Mouse (Mus musculus): ENCODE results near the gene Gm17542.
"Not testable (repeated sequence)": the region's sequence is repeated elsewhere in the genome, so short reads cannot be mapped to it uniquely, and the experiment has no call there.

Gm17542 gene

GRCm38 (mm10) chr10:58718110-58718509 is at the start of gene Gm17542:
TSS of gene Gm17542 (minus strand) at chr10:58718210.
- DNase-seq (ENCODE audit: low spot score in 2 of 2), result not testable (repeated sequence)

DNA sequence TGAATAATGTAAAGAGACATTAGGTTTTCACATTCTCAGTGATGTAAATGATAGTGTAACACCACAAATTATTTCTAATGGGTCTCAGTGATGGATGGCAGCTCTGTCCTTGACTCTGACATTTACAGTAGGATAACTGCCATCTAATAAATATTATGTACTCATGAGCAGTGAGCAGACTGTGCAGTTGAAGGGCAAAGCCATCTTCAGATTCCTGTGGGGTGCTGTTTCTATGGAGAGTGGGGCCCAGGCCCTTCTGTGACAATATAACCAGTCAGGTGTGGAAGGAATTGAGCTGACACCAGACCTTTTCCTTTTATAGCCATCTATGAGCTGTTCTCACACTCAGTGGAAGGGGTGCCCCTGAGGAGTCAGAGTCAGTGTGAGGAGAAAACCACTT is 21.8 kb upstream of the Gm17542 start:
- no peak for DNase-seq (ENCODE audit: low spot score in 2 of 2)

GRCm38 (mm10) chr10:58738152-58738551 is 20.1 kb upstream of the Gm17542 start:
- DNase-seq (ENCODE audit: low spot score in 2 of 2), result no peak

GRCm38 (mm10) chr10:58714789-58715148 is 3.2 kb downstream of the Gm17542 start:
- no peak for DNase-seq (ENCODE audit: low spot score in 2 of 2)

- no peak for DNase-seq (ENCODE audit: low spot score in 2 of 2)
Observed at GRCm38 (mm10) chr10:58713855-58714788, 3.9 kb downstream of the Gm17542 start.

- DNase-seq (ENCODE audit: low spot score in 2 of 2), result no peak
Observed at GRCm38 (mm10) chr10:58713225-58713624, 4.8 kb downstream of the Gm17542 start.

DNA sequence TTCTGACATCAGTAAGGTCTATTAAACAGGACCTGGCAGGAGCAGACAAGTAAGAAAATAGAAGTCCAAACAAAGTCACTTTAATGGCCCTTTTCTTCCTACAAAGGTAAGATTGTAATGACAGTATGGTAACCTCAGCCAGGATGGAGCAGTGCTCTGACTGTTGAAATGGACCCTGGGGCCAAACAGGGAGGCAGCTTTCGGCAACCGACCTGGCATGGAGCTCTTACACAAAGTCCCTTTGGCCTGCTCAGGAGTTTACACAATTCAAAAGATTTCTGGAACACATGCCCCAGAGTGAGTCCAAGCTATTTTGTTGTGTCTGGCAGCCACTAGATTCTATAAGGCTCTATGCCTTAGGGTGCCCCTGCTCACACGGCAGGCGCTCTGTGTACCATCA is 9.0 kb downstream of the Gm17542 start:
- no peak for DNase-seq (ENCODE audit: low spot score in 2 of 2)

GRCm38 (mm10) chr10:58700578-58700977 is 17.4 kb downstream of the Gm17542 start:
- DNase-seq (ENCODE audit: low spot score in 2 of 2), result no peak

- DNase-seq (ENCODE audit: low spot score in 2 of 2), result no peak
Observed at GRCm38 (mm10) chr10:58700160-58700559, 17.9 kb downstream of the Gm17542 start.

GRCm38 (mm10) chr10:58698955-58699354 is 19.1 kb downstream of the Gm17542 start:
- DNase-seq (ENCODE audit: low spot score in 2 of 2), result no peak

DNA sequence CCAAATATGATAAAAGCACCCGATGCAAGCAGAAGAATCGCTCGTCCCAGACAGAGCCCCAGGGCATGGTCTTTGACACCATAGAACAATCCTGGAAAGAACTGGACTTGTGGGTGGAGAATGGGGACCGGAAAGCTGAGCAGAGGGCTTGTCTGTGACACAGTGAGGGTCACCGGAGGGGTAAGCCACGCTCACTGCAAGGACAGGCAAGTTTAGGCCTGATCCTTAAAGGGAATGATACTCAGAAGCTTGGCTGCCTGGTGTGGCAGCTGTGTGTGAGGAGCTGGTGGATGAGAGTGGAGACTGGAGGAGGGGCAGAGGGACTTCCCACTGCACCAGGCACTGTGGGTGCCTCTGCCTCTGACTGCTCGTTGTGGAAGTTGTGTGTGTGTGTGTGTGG is 27.0 kb downstream of the Gm17542 start:
- peak in 1 of 2 experiments; percentile 25 for DNase-seq (ENCODE audit: low spot score in 2 of 2)

DNA sequence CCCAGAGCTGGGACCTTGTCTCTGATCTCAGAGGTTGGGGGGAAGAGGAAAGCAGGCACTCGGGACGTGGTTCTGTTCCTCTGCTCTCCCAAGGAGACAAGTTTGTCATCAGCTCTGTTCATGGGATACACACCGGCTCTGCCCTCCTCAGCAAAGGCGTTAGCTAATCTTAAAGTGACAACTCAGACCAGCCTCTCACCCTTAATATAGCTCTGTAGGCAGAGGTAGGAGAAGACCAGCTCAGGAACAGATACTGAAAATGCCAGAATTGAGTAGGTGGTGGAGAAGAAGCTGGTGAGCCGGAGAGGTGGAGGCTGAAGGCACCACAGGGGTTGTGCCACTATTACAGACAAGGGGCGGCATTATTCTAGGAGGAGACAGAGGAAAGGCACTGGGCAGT is 38.7 kb downstream of the Gm17542 start:
- no peak for DNase-seq (ENCODE audit: low spot score in 2 of 2)

DNA sequence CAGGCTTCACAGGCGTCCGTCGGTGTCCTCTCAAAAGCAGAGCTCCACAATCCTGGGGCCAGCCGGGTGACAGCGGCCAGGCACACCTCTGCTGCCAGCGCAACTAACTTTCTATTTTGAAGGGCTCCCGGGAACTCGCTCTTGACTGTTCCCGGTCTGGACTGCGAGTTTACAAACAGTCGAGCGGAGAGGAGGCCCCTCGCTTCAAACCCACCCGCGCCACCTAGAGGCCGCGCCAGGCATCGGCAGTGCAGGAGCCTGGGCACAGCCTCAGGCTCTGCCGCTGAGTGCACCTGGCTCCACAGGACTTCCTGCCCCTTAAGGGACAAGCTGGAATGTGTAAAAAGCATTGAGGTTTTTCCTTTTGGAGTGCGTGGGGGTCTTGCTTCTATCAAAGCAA is 42.5 kb downstream of the Gm17542 start, which contains the start of gene Edar:
Gene Edar, minus strand, starts transcription at position 122 of the 400 bp plus-strand sequence.
- peak; percentile 65 to 79 for DNase-seq (ENCODE audit: low spot score in 2 of 2)

- peak; percentile 43 to 67 for DNase-seq (ENCODE audit: low spot score in 2 of 2)
Observed at GRCm38 (mm10) chr10:58673278-58674061, 44.5 kb downstream of the Gm17542 start.

DNA sequence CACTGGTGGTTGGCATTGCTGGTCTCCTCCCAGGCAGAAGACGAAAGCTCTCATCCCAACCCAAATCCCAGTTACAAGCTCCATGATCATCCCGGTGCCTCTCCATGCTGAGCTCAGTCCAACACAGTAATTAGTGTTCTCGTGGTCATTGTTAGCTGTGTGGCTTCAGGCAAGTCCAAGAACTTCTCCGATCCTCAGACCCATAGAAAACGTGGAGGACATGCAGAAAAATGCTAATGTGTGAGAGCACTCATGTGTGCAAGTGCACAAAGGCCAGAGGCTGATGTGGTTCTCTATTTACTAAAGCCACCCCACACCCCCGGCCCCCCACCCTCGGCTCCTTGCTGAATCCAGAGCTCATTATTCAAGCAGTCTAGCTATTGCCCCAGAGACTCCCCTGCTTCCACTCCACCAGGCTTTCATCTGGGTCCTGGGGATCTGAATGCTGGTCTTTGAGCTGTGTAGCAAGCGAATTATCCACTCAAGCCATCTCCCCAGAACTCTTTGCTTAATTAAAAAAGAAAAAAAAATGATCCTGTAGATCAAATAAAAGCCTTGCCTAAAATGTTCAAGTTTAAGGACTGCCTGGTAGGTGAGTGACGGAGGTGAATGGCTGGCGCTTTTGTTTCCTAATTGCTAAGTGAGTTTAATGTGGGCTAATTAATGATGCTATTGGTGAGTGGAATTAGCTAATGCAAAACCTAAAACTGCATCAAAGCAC is 45.3 kb downstream of the Gm17542 start:
- no peak for DNase-seq (ENCODE audit: low spot score in 2 of 2)

GRCm38 (mm10) chr10:58663868-58664267 is 54.1 kb downstream of the Gm17542 start:
- DNase-seq (ENCODE audit: low spot score in 2 of 2), result no peak

Data from urinary bladder, adult 18-20 months (tissue).